8 mouse cellular contexts compared by ENCODE assay signal in genomic region chr5:138186950-138187638, GRCm38 (mm10). TPM values are rescaled to one million over a fixed set of nuclear protein-coding genes. Genes with fewer than 3 reads are reported as not detected.
DNase-seq lines count a peak whose midpoint lies in the region; ATAC-seq and TF ChIP-seq lines count a peak whose summit lies in the region.

Taf6 (minus strand) TSS chr5:138187451.
Cnpy4 (plus strand) TSS chr5:138187485.

- POLR2A ChIA-PET in Patski (lab: Charles Lee), result interaction anchor here (0.6 to 1.3 kb wide), 4 partner anchors 15 to 377 kb away, joined by 3 to 5 read pairs (median 3); partner anchors contain the start of gene Mcm7

- no peak for TF ChIP-seq CTCF in Patski (IDR thresholded peaks at IDR 0.05)

- H3K27ac ChIP-seq in hindbrain, embryonic 13.5 days, result peak within 1 kb of the TSS; percentile 82

- H3K36me3 ChIP-seq in hindbrain, embryonic 13.5 days, result peaks cover 46% of the 10 kb centered on the region

- ATAC-seq in Patski, result peak; percentile 55
- peak; percentile 83 for ATAC-seq in hindbrain, embryonic 13.5 days (ENCODE audit: low FRiP score)

- peaks cover 26% of the 10 kb centered on the region for H3K4me1 ChIP-seq in hindbrain, embryonic 13.5 days (replicated peaks)

- H3K4me3 ChIP-seq in hindbrain, embryonic 13.5 days, result peak within 1 kb of the TSS; percentile 78

- H3K9ac ChIP-seq in hindbrain, embryonic 13.5 days, result peak within 1 kb of the TSS; percentile 84

- peak within 1 kb of the TSS; percentile 79 for H3K4me2 ChIP-seq in hindbrain, embryonic 13.5 days

- CTCF ChIA-PET in Patski (lab: Charles Lee), result interaction anchor here (1.4 kb wide), 1 partner anchor 12 kb away, joined by 3 read pairs; no protein-coding TSS in a partner anchor

- H3K9me3 ChIP-seq in hindbrain, embryonic 13.5 days, result no peaks in the 10 kb centered on the region

- H3K27me3 ChIP-seq in Patski, result no peaks in the 10 kb centered on the region
- H3K27me3 ChIP-seq in hindbrain, embryonic 13.5 days, result no peaks in the 10 kb centered on the region

- in situ Hi-C loops in Patski (cut with MboI; ENCODE audit: low pct_unique_long_range_greater_than_20kb), result no loop called here

- WGBS in hindbrain, embryonic 13.5 days, result 1% methylated on average over 31 of the region's 31 CpGs

- DNase-seq in Patski (ENCODE audit: low read depth, low spot score), result peak; percentile 96
- DNase-seq in cerebellum, postnatal 14 days, result peak; percentile 89
- DNase-seq in frontal cortex, postnatal 14 days (ENCODE audit: low spot score in 2 of 2), result peak; percentile 63 to 73
- DNase-seq in layer of hippocampus, postnatal 14 days (ENCODE audit: low spot score in 2 of 2), result peak; percentile 75 to 92
- peak; percentile 87 for DNase-seq in lung, postnatal 14 days
- peak; percentile 80 for DNase-seq in ovary, postnatal 36 days (ENCODE audit: low spot score)
- DNase-seq in thymus, postnatal 14 days, result peak; percentile 86

RNA-seq across cellular contexts. Expression of gene Taf6, which starts in this region (rescaled TPM):
- polyA plus RNA-seq in Patski (2021), result 60.2 TPM
- 85.4 and 90.9 TPM in 2 replicates for polyA plus RNA-seq in hindbrain, embryonic 13.5 days (2015; fragmentation: Nextera tagmentation; extraction: Ambion mirVana)
- 10 to 100 TPM; 33.8 to 36.0 TPM for total RNA-seq in layer of hippocampus, postnatal 14 days (2021)

RNA-seq across cellular contexts. Expression of gene Cnpy4, which starts in this region (rescaled TPM):
- polyA plus RNA-seq in Patski (2021), result 68.3 TPM
- 33.0 and 37.4 TPM in 2 replicates for polyA plus RNA-seq in hindbrain, embryonic 13.5 days (2015; fragmentation: Nextera tagmentation; extraction: Ambion mirVana)
- 10 to 100 TPM; 13.0 to 15.9 TPM for total RNA-seq in layer of hippocampus, postnatal 14 days (2021)

Comparison
In these comparisons a context has a peak if more than half of its experiments do, and no peak if none do; other contexts are left out.
1. Peak in every context shown above with its lines: DNase-seq, ATAC-seq, H3K4me3 ChIP-seq and H3K27ac ChIP-seq.